Mouse (Mus musculus) hindbrain, embryonic 13.5 days (tissue): ENCODE data around the gene B3gat1. TPM values are rescaled to one million over a fixed set of nuclear protein-coding genes. Genes with fewer than 3 reads are reported as not detected.

Source experiments
- ATAC-seq: fragments of 200-750 bp; cut with Nextera tagmentation; 2 replicates; pipeline ENCODE4 v1.8.0; 2017; ENCODE audit warnings: moderate TSS enrichment; ENCODE audit not compliant: low FRiP score
- H3K27ac ChIP-seq: fragments of 300-500 bp; sonication (generic); 2 replicates; pipeline ENCODE4 v1.5.1; 2015; ENCODE audit warnings: inconsistent platforms, mild to moderate bottlenecking, moderate library complexity
- H3K27me3 ChIP-seq: fragments of 300-500 bp; sonication (generic); 2 replicates; pipeline ENCODE4 v1.6.1; 2015; ENCODE audit warnings: mild to moderate bottlenecking, inconsistent platforms
- H3K36me3 ChIP-seq: fragments of 300-500 bp; sonication (generic); 2 replicates; pipeline ENCODE4 v1.6.1; 2015; ENCODE audit warnings: mild to moderate bottlenecking, inconsistent platforms
- H3K4me1 ChIP-seq: fragments of 300-500 bp; sonication (generic); replicated peaks from 2 replicates; pipeline ENCODE4 v1.6.1; 2015; ENCODE audit warnings: inconsistent platforms
- H3K4me2 ChIP-seq: fragments of 300-500 bp; sonication (generic); 2 replicates; pipeline ENCODE4 v1.6.1; 2015; ENCODE audit warnings: inconsistent platforms, mild to moderate bottlenecking, moderate library complexity
- H3K4me3 ChIP-seq: fragments of 300-500 bp; sonication (generic); 2 replicates; pipeline ENCODE4 v1.5.1; 2015; ENCODE audit warnings: mild to moderate bottlenecking, inconsistent platforms
- H3K9ac ChIP-seq: fragments of 300-500 bp; sonication (generic); 2 replicates; pipeline ENCODE4 v1.6.1; 2015; ENCODE audit warnings: mild to moderate bottlenecking, inconsistent platforms
- H3K9me3 ChIP-seq: fragments of 300-500 bp; sonication (generic); 2 replicates; pipeline ENCODE4 v1.6.1; 2016; ENCODE audit warnings: inconsistent platforms
- whole genome bisulfite sequencing: fragments of 180-500 bp; shearing (Covaris S2); methylation state at CpG from one replicate; pipeline ENCODE4 v1.1.7; 2015; 5-methylcytosine and 5-hydroxymethylcytosine counted together
- polyA plus RNA-seq: library from polyadenylated mRNA; unstranded; fragments of >200 nt; fragmentation: Nextera tagmentation; extraction: Ambion mirVana; gene quantifications from 2 replicates; pipeline ENCODE4 v1.2.1, GENCODE M21; 2015

The B3gat1 gene
- 31.7 and 31.9 TPM in 2 replicates for polyA plus RNA-seq

GRCm38 (mm10) chr9:26733206-26733891, at the start of gene B3gat1:
TSS of gene B3gat1 (plus strand) at chr9:26733728.
- WGBS: under 1% methylated on average over 46 of the region's 65 CpGs
- Histone ChIP-seq H3K4me3 (peak within 1 kb of the TSS; percentile 85), H3K36me3 (no peaks in the 10 kb centered on the region), H3K9ac (peak within 1 kb of the TSS; percentile 99), H3K27me3 (no peaks in the 10 kb centered on the region), H3K4me2 (peak within 1 kb of the TSS; percentile 86), H3K27ac (peak within 1 kb of the TSS; percentile 95), H3K9me3 (no peaks in the 10 kb centered on the region), H3K4me1 (peaks cover 45% of the 10 kb centered on the region)
- ATAC-seq: peak; percentile 92

GRCm38 (mm10) chr9:26689171-26689570, 44.4 kb upstream of the B3gat1 start:
- no peak for ATAC-seq
- no peak overlapping the region for H3K27ac ChIP-seq
- H3K36me3 ChIP-seq: no peaks in the 10 kb centered on the region
- no peak overlapping the region for H3K4me3 ChIP-seq
- no peaks in the 10 kb centered on the region for H3K27me3 ChIP-seq
- H3K9ac ChIP-seq: no peak overlapping the region
- 54% methylated on average over 1 of the region's 1 CpGs for WGBS
- H3K4me1 ChIP-seq: peaks cover 11% of the 10 kb centered on the region
- no peaks in the 10 kb centered on the region for H3K9me3 ChIP-seq
- no peak overlapping the region for H3K4me2 ChIP-seq

GRCm38 (mm10) chr9:26689956-26690698, 43.4 kb upstream of the B3gat1 start:
- Histone ChIP-seq H3K9ac (no peak overlapping the region), H3K4me3 (no peak overlapping the region), H3K36me3 (no peaks in the 10 kb centered on the region), H3K27ac (0 out of 2 replicates have a peak overlapping the region, but pooled peaks have one; percentile 19), H3K4me2 (no peak overlapping the region), H3K27me3 (no peaks in the 10 kb centered on the region), H3K9me3 (no peaks in the 10 kb centered on the region), H3K4me1 (peaks cover 11% of the 10 kb centered on the region)
- 22% methylated on average over 7 of the region's 7 CpGs for WGBS
- peak; percentile 86 for ATAC-seq

GRCm38 (mm10) chr9:26692641-26693040, 40.9 kb upstream of the B3gat1 start:
- H3K4me3 ChIP-seq: no peak overlapping the region
- no peak overlapping the region for H3K9ac ChIP-seq
- no peak overlapping the region for H3K4me2 ChIP-seq
- 71% methylated on average over 4 of the region's 4 CpGs for whole genome bisulfite sequencing
- H3K27me3 ChIP-seq: no peaks in the 10 kb centered on the region
- ATAC-seq: no peak
- no peaks in the 10 kb centered on the region for H3K9me3 ChIP-seq
- H3K36me3 ChIP-seq: no peaks in the 10 kb centered on the region
- H3K27ac ChIP-seq: no peak overlapping the region
- H3K4me1 ChIP-seq: peaks cover 11% of the 10 kb centered on the region

- Histone ChIP-seq H3K9me3 (no peaks in the 10 kb centered on the region), H3K9ac (no peak overlapping the region), H3K4me1 (peaks cover 9% of the 10 kb centered on the region), H3K4me3 (no peak overlapping the region), H3K27ac (no peak overlapping the region), H3K27me3 (no peaks in the 10 kb centered on the region), H3K36me3 (no peaks in the 10 kb centered on the region), H3K4me2 (no peak overlapping the region)
- WGBS: 91% methylated on average over 3 of the region's 3 CpGs
- no peak for ATAC-seq
These were observed 38.9 kb upstream of the B3gat1 start for GRCm38 (mm10) chr9:26694656-26695055.

GRCm38 (mm10) chr9:26695178-26695577, 38.4 kb upstream of the B3gat1 start:
- H3K9me3 ChIP-seq: no peaks in the 10 kb centered on the region

GRCm38 (mm10) chr9:26698286-26698685, 35.2 kb upstream of the B3gat1 start:
- no peaks in the 10 kb centered on the region for H3K27me3 ChIP-seq
- 74% methylated on average over 2 of the region's 2 CpGs for WGBS
- H3K36me3 ChIP-seq: no peaks in the 10 kb centered on the region
- H3K27ac ChIP-seq: no peak overlapping the region
- no peaks in the 10 kb centered on the region for H3K4me1 ChIP-seq
- H3K4me3 ChIP-seq: no peak overlapping the region
- ATAC-seq: no peak
- H3K9me3 ChIP-seq: no peaks in the 10 kb centered on the region
- H3K9ac ChIP-seq: no peak overlapping the region
- no peak overlapping the region for H3K4me2 ChIP-seq

More at GRCm38 (mm10) chr9:26695178-26695577, 38.4 kb upstream of the B3gat1 start:
- WGBS: 77% methylated on average over 5 of the region's 5 CpGs
- Histone ChIP-seq H3K36me3 (no peaks in the 10 kb centered on the region), H3K4me2 (no peak overlapping the region), H3K9ac (no peak overlapping the region), H3K27me3 (no peaks in the 10 kb centered on the region), H3K27ac (no peak overlapping the region), H3K4me1 (peaks cover 4% of the 10 kb centered on the region), H3K4me3 (no peak overlapping the region)
- ATAC-seq: no peak

GRCm38 (mm10) chr9:26700329-26700728, 33.2 kb upstream of the B3gat1 start:
- Histone ChIP-seq H3K9me3 (no peaks in the 10 kb centered on the region), H3K27ac (no peak overlapping the region), H3K27me3 (no peaks in the 10 kb centered on the region), H3K36me3 (no peaks in the 10 kb centered on the region), H3K4me1 (no peaks in the 10 kb centered on the region), H3K4me3 (no peak overlapping the region), H3K9ac (no peak overlapping the region), H3K4me2 (no peak overlapping the region)
- 66% methylated on average over 2 of the region's 2 CpGs for WGBS
- ATAC-seq: no peak

GRCm38 (mm10) chr9:26718388-26718787, 15.1 kb upstream of the B3gat1 start:
- WGBS: 24% methylated on average over 3 of the region's 3 CpGs
- Histone ChIP-seq H3K27me3 (no peaks in the 10 kb centered on the region), H3K4me3 (no peak overlapping the region), H3K9me3 (no peaks in the 10 kb centered on the region), H3K36me3 (no peaks in the 10 kb centered on the region), H3K9ac (no peak overlapping the region), H3K4me2 (no peak overlapping the region), H3K27ac (peak overlapping the region; percentile 60), H3K4me1 (peaks cover 14% of the 10 kb centered on the region)
- peak; percentile 75 for ATAC-seq

- Histone ChIP-seq H3K4me2 (no peak overlapping the region), H3K36me3 (no peaks in the 10 kb centered on the region), H3K9ac (no peak overlapping the region), H3K4me1 (peaks cover 14% of the 10 kb centered on the region), H3K4me3 (no peak overlapping the region), H3K27me3 (no peaks in the 10 kb centered on the region), H3K27ac (no peak overlapping the region), H3K9me3 (no peaks in the 10 kb centered on the region)
- WGBS: 63% methylated on average over 7 of the region's 7 CpGs
- no peak for ATAC-seq
These were observed 11.8 kb upstream of the B3gat1 start for GRCm38 (mm10) chr9:26721771-26722170.

- Histone ChIP-seq H3K9me3 (no peaks in the 10 kb centered on the region), H3K4me3 (no peak overlapping the region), H3K4me2 (no peak overlapping the region), H3K9ac (no peak overlapping the region), H3K27me3 (no peaks in the 10 kb centered on the region), H3K4me1 (no peaks in the 10 kb centered on the region), H3K27ac (no peak overlapping the region), H3K36me3 (no peaks in the 10 kb centered on the region)
- ATAC-seq: no peak
- 74% methylated on average over 3 of the region's 3 CpGs for WGBS
These were observed 7.8 kb upstream of the B3gat1 start for GRCm38 (mm10) chr9:26725709-26726108.

GRCm38 (mm10) chr9:26727445-26727844, 6.1 kb upstream of the B3gat1 start:
- Histone ChIP-seq H3K27me3 (no peaks in the 10 kb centered on the region), H3K4me1 (0 out of 2 replicates have a peak, but pooled peaks cover 1% of the 10 kb centered on the region), H3K36me3 (no peaks in the 10 kb centered on the region), H3K27ac (no peak overlapping the region), H3K9ac (no peak overlapping the region), H3K4me2 (no peak overlapping the region), H3K4me3 (no peak overlapping the region), H3K9me3 (no peaks in the 10 kb centered on the region)
- WGBS: 58% methylated on average over 2 of the region's 2 CpGs
- no peak for ATAC-seq
